In the genomic region with DNA sequence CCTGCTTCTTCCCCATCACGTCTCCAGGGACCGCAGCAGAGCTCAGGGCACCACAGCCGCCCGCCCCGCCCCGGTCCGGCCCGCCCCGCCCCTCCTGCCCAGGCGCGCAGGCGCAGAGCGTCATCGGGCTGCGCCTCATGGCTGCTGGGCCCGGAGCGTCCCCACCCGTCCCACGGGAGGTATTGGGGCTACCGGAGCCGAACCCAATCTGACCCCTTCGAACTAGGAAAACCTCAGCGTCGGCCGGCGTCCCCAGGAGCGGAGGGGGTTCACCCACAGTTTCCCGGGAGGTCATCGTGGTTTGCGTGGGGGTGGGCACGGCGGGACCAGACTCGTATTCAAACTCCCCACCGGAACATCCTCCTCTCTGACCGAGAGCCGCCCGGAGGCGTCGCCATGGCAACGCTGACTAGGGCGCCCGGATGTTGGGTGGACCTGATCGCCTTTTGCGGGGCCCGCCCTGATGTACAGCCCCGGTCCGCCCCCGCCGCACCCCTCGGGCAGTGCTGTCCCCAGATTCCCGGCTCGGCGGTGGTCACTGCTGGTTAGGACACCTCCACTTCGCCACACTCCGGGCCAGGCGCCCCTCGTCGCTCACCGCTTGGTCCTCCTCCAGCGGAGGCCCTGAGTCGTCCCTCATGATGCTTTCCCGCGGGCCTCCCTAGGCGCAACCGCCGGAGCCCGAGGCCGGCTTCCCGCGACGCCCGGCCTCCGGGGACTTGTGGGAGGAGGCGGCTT, we compare ENCODE assay signal across 8 mouse cellular contexts. TPM values are rescaled to one million over a fixed set of nuclear protein-coding genes. Genes with fewer than 3 reads are reported as not detected.
DNase-seq lines count a peak whose midpoint lies in the region; ATAC-seq and TF ChIP-seq lines count a peak whose summit lies in the region.

A gene (minus strand): TSS at position 689 of the 738 bp plus-strand sequence.

- no peaks in the 10 kb centered on the region for H3K27me3 ChIP-seq in Patski
- no peaks in the 10 kb centered on the region for H3K27me3 ChIP-seq in hindbrain, embryonic 15.5 days

- DNase-seq in Patski (ENCODE audit: low read depth, low spot score) = peak; percentile 75
- DNase-seq in cerebellum, postnatal 14 days = peak; percentile 93 to 94
- peak; percentile 85 to 87 for DNase-seq in frontal cortex, postnatal 25 days (ENCODE audit: low spot score in 2 of 2)
- DNase-seq in left cerebral cortex, adult 11 months (ENCODE audit: low spot score) = peak; percentile 87
- DNase-seq in lung, postnatal 4 days = peak; percentile 92 to 95
- DNase-seq in retina, postnatal 7 days (ENCODE audit: low read depth, low spot score) = peak; percentile 85
- peak; percentile 86 for DNase-seq in urinary bladder, adult 2 months (ENCODE audit: low spot score)

- peak within 1 kb of the TSS; percentile 71 for H3K4me3 ChIP-seq in hindbrain, embryonic 15.5 days

- peak; percentile 94 for ATAC-seq in Patski
- ATAC-seq in hindbrain, embryonic 15.5 days (ENCODE audit: low FRiP score, low read depth) = peak; percentile 99

- POLR2A ChIA-PET in Patski (lab: Charles Lee) = interaction anchor here (1.0 kb wide), 1 partner anchor 11 kb away, joined by 4 read pairs; no protein-coding TSS in a partner anchor

- H3K9me3 ChIP-seq in hindbrain, embryonic 15.5 days = no peaks in the 10 kb centered on the region

- peaks cover 20% of the 10 kb centered on the region for H3K4me1 ChIP-seq in hindbrain, embryonic 15.5 days (replicated peaks)

- H3K4me2 ChIP-seq in hindbrain, embryonic 15.5 days = peak within 1 kb of the TSS; percentile 92

- H3K36me3 ChIP-seq in hindbrain, embryonic 15.5 days = peaks cover 4% of the 10 kb centered on the region; the same call in 1 of the 2 replicates

- no peak for TF ChIP-seq CTCF in Patski (IDR thresholded peaks at IDR 0.05)

- H3K9ac ChIP-seq in hindbrain, embryonic 15.5 days = peak within 1 kb of the TSS; percentile 99

- CTCF ChIA-PET in Patski (lab: Charles Lee) = no interaction called here

- peak within 1 kb of the TSS; percentile 95 for H3K27ac ChIP-seq in hindbrain, embryonic 15.5 days (replicated peaks)

- in situ Hi-C loops in Patski (cut with MboI; ENCODE audit: low pct_unique_long_range_greater_than_20kb) = no loop called here

- WGBS in hindbrain, embryonic 15.5 days = under 1% methylated on average over 74 of the region's 74 CpGs

RNA-seq across cellular contexts. Expression of the gene that starts here (rescaled TPM):
- polyA plus RNA-seq in Patski (2021) = 35.2 TPM
- polyA plus RNA-seq in hindbrain, embryonic 15.5 days (2015; fragmentation: Nextera tagmentation; extraction: Ambion mirVana) = 41.3 and 44.5 TPM in 2 replicates
- 18.2 and 24.5 TPM in 2 replicates for polyA plus RNA-seq in urinary bladder, adult 2 months (2012; rRNA removed)

Comparison
In these comparisons a context has a peak if more than half of its experiments do, and no peak if none do; other contexts are left out.
1. Peak in every context shown above with its lines: DNase-seq, ATAC-seq, H3K4me3 ChIP-seq and H3K27ac ChIP-seq.